Mouse (Mus musculus) CH12.LX (cell line): ENCODE results near the gene Gper1.

Experiments
- CHD1 ChIP-seq: IDR thresholded peaks from 2 replicates; pipeline ENCODE4 v1.6.1; 2012; ENCODE audit warnings: low read depth, low read length, improper control_type of control experiment, inconsistent platforms
- CTCF ChIP-seq, 2 experiments: IDR thresholded peaks in 1 of 2; conservative IDR thresholded peaks in 1 of 2; 2 replicates each; pipeline ENCODE4 v1.5.1; 2011 to 2012; ENCODE audit warnings: low read depth in 2 of 2, low read length in 2 of 2, improper control_type of control experiment in 1 of 2, inconsistent platforms in 1 of 2, mild to moderate bottlenecking in 1 of 2, moderate library complexity in 1 of 2
- E2F4 ChIP-seq: IDR thresholded peaks from 2 replicates; pipeline ENCODE4 v1.6.1; 2011; ENCODE audit warnings: low read depth, low read length, improper control_type of control experiment; ENCODE audit not compliant: insufficient replicate concordance
- ETS1 ChIP-seq: conservative IDR thresholded peaks from 2 replicates; pipeline ENCODE4 v1.6.1; 2012; ENCODE audit warnings: low read depth, mild to moderate bottlenecking, inconsistent platforms, low read length, improper control_type of control experiment, moderate library complexity
- MAFK ChIP-seq: IDR thresholded peaks from 2 replicates; pipeline ENCODE4 v1.6.1; 2011; ENCODE audit warnings: low read length, improper control_type of control experiment; ENCODE audit not compliant: insufficient replicate concordance
- POLR2A ChIP-seq: IDR thresholded peaks from 2 replicates; pipeline ENCODE4 v1.6.1; 2011; ENCODE audit warnings: low read depth, mild to moderate bottlenecking, improper control_type of control experiment, low read length
- POLR2AphosphoS2 ChIP-seq: IDR thresholded peaks from 2 replicates; pipeline ENCODE4 v1.6.1; 2011; ENCODE audit warnings: low read depth, low read length, improper control_type of control experiment
- RCOR1 ChIP-seq: conservative IDR thresholded peaks from 2 replicates; pipeline ENCODE4 v1.6.1; 2012; ENCODE audit warnings: low read depth, mild to moderate bottlenecking, inconsistent platforms, low read length, improper control_type of control experiment
- SMC3 ChIP-seq: IDR thresholded peaks from 2 replicates; pipeline ENCODE4 v1.6.1; 2011; ENCODE audit warnings: low read depth, low read length, improper control_type of control experiment
- TCF12 ChIP-seq: IDR thresholded peaks from 2 replicates; pipeline ENCODE4 v1.6.1; 2014; ENCODE audit warnings: low read depth, mild to moderate bottlenecking, inconsistent platforms, low read length, improper control_type of control experiment
- UBTF ChIP-seq: IDR thresholded peaks from 2 replicates; pipeline ENCODE4 v1.6.1; 2012; ENCODE audit warnings: low read depth, mild to moderate bottlenecking, inconsistent platforms, low read length, improper control_type of control experiment, moderate library complexity
- USF1 ChIP-seq: IDR thresholded peaks from 2 replicates; pipeline ENCODE4 v1.6.1; 2014; ENCODE audit warnings: low read depth, mild to moderate bottlenecking, inconsistent platforms, low read length, improper control_type of control experiment
- ZNF384 ChIP-seq: IDR thresholded peaks from 2 replicates; pipeline ENCODE4 v1.6.1; 2012; ENCODE audit warnings: low read depth, low read length, improper control_type of control experiment, inconsistent platforms

DNA sequence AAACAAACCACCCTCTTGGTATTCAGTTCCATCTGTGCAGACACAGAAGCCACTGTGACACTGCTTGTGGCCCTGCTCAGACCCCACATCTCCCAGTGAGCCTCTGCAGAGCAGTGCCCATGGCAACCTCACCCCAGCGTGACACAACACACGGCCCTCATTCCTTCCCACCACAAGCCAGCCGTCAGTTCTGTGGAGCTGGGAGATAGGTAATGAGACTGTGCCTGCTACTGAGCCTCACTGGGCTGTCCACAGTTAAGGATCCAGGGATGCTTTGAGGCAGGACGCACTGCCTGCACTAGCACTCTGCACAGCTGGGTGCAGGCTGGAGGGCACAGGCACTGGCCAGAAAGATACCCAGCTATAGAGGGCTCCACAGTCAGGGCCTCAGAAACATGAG is 27.0 kb downstream of the Gper1 start:
- no peak for TF ChIP-seq POLR2A
- TF ChIP-seq SMC3: no peak
- TF ChIP-seq CTCF (conservative IDR thresholded peaks at IDR 0.05 in 1 of 2, IDR thresholded peaks at IDR 0.05 in 1 of 2; ENCODE audit: low read depth in 2 of 2, low read length in 2 of 2): no peak
- TF ChIP-seq TCF12: no peak
- TF ChIP-seq ZNF384: no peak
- no peak for TF ChIP-seq ETS1
- no peak for TF ChIP-seq POLR2AphosphoS2
- no peak for TF ChIP-seq RCOR1
- no peak for TF ChIP-seq UBTF
- no peak for TF ChIP-seq MAFK
- TF ChIP-seq CHD1: no peak
- TF ChIP-seq USF1: no peak
- TF ChIP-seq E2F4: no peak
